Mouse (Mus musculus) cerebellum, adult 11-12 months (tissue): ENCODE results near the gene 4930433I11Rik.
"Not testable (repeated sequence)": the region's sequence is repeated elsewhere in the genome, so short reads cannot be mapped to it uniquely, and the experiment has no call there.

Experiments
- DNase-seq: peaks from one replicate; pipeline ENCODE4 v3.0.0; 2022

4930433I11Rik gene

GRCm38 (mm10) chr7:40987243-40987642 lies at the start of gene 4930433I11Rik:
Gene 4930433I11Rik, plus strand, starts transcription at chr7:40987543.
- no peak for DNase-seq

- no peak for DNase-seq
Measured at GRCm38 (mm10) chr7:40939371-40939770, 48.0 kb upstream of the 4930433I11Rik start.

GRCm38 (mm10) chr7:40942233-40942935 lies 45.0 kb upstream of the 4930433I11Rik start:
- DNase-seq = no peak

GRCm38 (mm10) chr7:41032419-41032818 lies 45.1 kb downstream of the 4930433I11Rik start, which contains the start of gene Gm4884:
Gene Gm4884, plus strand, starts transcription at chr7:41032719.
- not testable (repeated sequence) for DNase-seq

- not testable (repeated sequence) for DNase-seq
Measured at GRCm38 (mm10) chr7:41044058-41044457, 56.7 kb downstream of the 4930433I11Rik start.
